Mouse (Mus musculus): ENCODE data around the gene Sh3bp5l.

GRCm38 (mm10) chr11:58379516-58379915 lies 49.0 kb downstream of the Sh3bp5l start:
- no peak for TF ChIP-seq POLR2A (IDR thresholded peaks at IDR 0.05; ENCODE audit: insufficient read depth, low read depth, low read length)
- TF ChIP-seq CTCF (IDR thresholded peaks at IDR 0.05; ENCODE audit: insufficient read depth, low read depth, low read length): no peak

Data from olfactory bulb, adult 2 months (tissue).